Mouse (Mus musculus): ENCODE measurements at regions not wholly inside any gene's neighbourhood (a gene's known extent, or its start where the extent isn't known, plus 50 kb on each side); places are given as distances from the start of the nearest gene placed in this dataset.

- Histone ChIP-seq H3K9me3 (ENCODE audit: control insufficient read depth, low read length) (no peaks in the 10 kb centered on the region), H3K27me3 (replicated peaks; ENCODE audit: control insufficient read depth, insufficient read depth, low read length) (no peaks in the 10 kb centered on the region), H3K4me3 (ENCODE audit: low read depth, low read length) (no peak overlapping the region), H3K27ac (replicated peaks; ENCODE audit: low read depth, low read length) (no peak overlapping the region), H3K4me2 (ENCODE audit: low read depth, low read length) (no peak overlapping the region), H3K36me3 (ENCODE audit: control insufficient read depth, insufficient read depth, low read length) (no peaks in the 10 kb centered on the region), H3K9ac (ENCODE audit: low read depth, low read length) (no peak overlapping the region), H3K4me1 (ENCODE audit: control insufficient read depth, insufficient read depth, low read length) (no peaks in the 10 kb centered on the region)
- peak; percentile 37; the same call in 1 of the 2 replicates for ATAC-seq (ENCODE audit: low read depth)
- DNase-seq (ENCODE audit: low spot score), result peak; percentile 50
- 70% methylated on average over 7 of the region's 7 CpGs for WGBS
These were observed 74.3 kb upstream of the Grb10 start for GRCm38 (mm10) chr11:12112646-12113353.

- ATAC-seq (ENCODE audit: low read depth) (no peak), DNase-seq (ENCODE audit: low spot score) (no peak)
- no peak overlapping the region for H3K9ac ChIP-seq (ENCODE audit: low read depth, low read length)
- H3K9me3 ChIP-seq (ENCODE audit: control insufficient read depth, low read length), result no peaks in the 10 kb centered on the region
- H3K36me3 ChIP-seq (ENCODE audit: control insufficient read depth, insufficient read depth, low read length), result no peaks in the 10 kb centered on the region
- WGBS, result 83% methylated on average over 3 of the region's 3 CpGs
- H3K27me3 ChIP-seq (replicated peaks; ENCODE audit: control insufficient read depth, insufficient read depth, low read length), result no peaks in the 10 kb centered on the region
- H3K27ac ChIP-seq (replicated peaks; ENCODE audit: low read depth, low read length), result no peak overlapping the region
- H3K4me2 ChIP-seq (ENCODE audit: low read depth, low read length), result no peak overlapping the region
- H3K4me1 ChIP-seq (ENCODE audit: control insufficient read depth, insufficient read depth, low read length), result no peaks in the 10 kb centered on the region
- no peak overlapping the region for H3K4me3 ChIP-seq (ENCODE audit: low read depth, low read length)
These were observed 69.2 kb upstream of the Grb10 start for GRCm38 (mm10) chr11:12107711-12108110.

- Histone ChIP-seq H3K27ac (replicated peaks; ENCODE audit: low read depth, low read length) (no peak overlapping the region), H3K4me3 (ENCODE audit: low read depth, low read length) (no peak overlapping the region), H3K27me3 (replicated peaks; ENCODE audit: control insufficient read depth, insufficient read depth, low read length) (no peaks in the 10 kb centered on the region), H3K36me3 (ENCODE audit: control insufficient read depth, insufficient read depth, low read length) (no peaks in the 10 kb centered on the region), H3K4me2 (ENCODE audit: low read depth, low read length) (no peak overlapping the region), H3K9me3 (ENCODE audit: control insufficient read depth, low read length) (no peaks in the 10 kb centered on the region), H3K4me1 (ENCODE audit: control insufficient read depth, insufficient read depth, low read length) (no peaks in the 10 kb centered on the region), H3K9ac (ENCODE audit: low read depth, low read length) (no peak overlapping the region)
- DNase-seq (ENCODE audit: low spot score) (peak; percentile 6), ATAC-seq (ENCODE audit: low read depth) (no peak)
- 71% methylated on average over 4 of the region's 4 CpGs for WGBS
These were observed 52.5 kb upstream of the Grb10 start for GRCm38 (mm10) chr11:12090961-12091360.

GRCm38 (mm10) chr11:12089788-12090365, 51.4 kb upstream of the Grb10 start:
- H3K4me1 ChIP-seq (ENCODE audit: control insufficient read depth, insufficient read depth, low read length), result no peaks in the 10 kb centered on the region
- no peak overlapping the region for H3K4me2 ChIP-seq (ENCODE audit: low read depth, low read length)
- 84% methylated on average over 2 of the region's 2 CpGs for WGBS
- H3K9ac ChIP-seq (ENCODE audit: low read depth, low read length), result no peak overlapping the region
- H3K27me3 ChIP-seq (replicated peaks; ENCODE audit: control insufficient read depth, insufficient read depth, low read length), result no peaks in the 10 kb centered on the region
- no peak overlapping the region for H3K27ac ChIP-seq (replicated peaks; ENCODE audit: low read depth, low read length)
- H3K36me3 ChIP-seq (ENCODE audit: control insufficient read depth, insufficient read depth, low read length), result no peaks in the 10 kb centered on the region
- no peaks in the 10 kb centered on the region for H3K9me3 ChIP-seq (ENCODE audit: control insufficient read depth, low read length)
- no peak for ATAC-seq (ENCODE audit: low read depth)
- no peak overlapping the region for H3K4me3 ChIP-seq (ENCODE audit: low read depth, low read length)
- no peak for DNase-seq (ENCODE audit: low spot score)

All from embryonic facial prominence, embryonic 14.5 days (tissue).